Mouse (Mus musculus): ENCODE measurements at regions not wholly inside any gene's neighbourhood (a gene's known extent, or its start where the extent isn't known, plus 50 kb on each side); places are given as distances from the start of the nearest gene placed in this dataset.

DNA sequence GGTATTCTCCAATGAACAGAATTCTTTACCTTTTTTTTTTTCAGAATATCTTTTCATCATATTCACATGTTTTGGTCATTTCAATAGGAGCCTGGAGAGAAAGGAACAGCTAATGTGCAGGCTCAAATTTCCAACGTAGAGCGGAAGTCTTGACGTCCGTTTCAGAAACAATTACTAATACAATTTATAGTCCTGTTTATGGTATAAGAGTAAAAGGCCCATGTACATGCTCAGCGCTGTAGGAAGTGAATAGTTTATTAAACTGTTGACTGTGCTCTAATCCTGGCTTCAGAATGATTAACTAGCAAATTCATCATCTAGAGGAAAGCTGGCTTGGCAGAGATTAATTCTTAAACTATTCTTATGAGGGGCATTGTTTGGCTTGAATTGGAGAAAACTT, 142.1 kb downstream of the Pik3r1 start:
- DNase-seq (ENCODE audit: extremely low spot score in 1 of 2, low spot score in 1 of 2) = no peak

DNA sequence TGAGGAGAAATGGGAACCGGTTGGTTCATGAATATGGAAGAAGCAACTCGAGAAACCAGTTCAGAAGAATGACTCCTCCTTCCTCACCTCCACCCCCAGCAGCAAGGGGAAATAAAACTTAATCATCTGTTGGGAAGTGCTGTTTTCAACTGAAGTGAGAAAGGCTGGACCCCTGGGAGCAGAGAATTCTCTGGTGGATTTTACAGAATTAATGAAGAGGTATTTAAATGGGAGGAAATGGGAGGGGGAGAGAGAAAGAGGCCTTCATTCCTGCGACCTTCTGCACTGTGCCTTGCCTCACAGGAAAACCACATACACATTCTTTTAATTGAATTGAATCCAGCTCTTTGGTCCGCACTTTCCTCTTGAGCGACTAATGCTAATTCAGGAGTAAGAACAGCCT, 143.8 kb downstream of the Pik3r1 start:
- DNase-seq (ENCODE audit: extremely low spot score in 1 of 2, low spot score in 1 of 2) = no peak

DNA sequence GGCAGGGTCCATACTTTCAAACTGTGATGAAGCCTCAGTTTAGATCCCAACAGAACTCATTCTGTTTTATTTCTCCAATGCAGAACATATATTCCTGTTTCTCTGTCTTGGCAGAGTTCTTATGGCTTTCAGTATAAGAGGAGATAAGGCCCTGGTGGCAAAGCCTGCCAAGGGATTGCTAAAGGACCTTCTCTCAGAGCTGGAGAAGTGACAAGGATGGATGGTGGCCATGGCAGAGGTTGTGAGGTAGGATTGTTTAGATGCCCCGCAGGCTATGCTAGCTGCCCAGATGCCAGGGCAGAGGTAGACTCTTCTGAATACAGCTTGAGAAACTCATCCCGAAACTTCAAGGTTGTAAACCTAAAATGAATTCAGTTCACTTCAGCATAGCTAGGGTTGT, 145.4 kb downstream of the Pik3r1 start:
- DNase-seq (ENCODE audit: extremely low spot score in 1 of 2, low spot score in 1 of 2) = no peak

DNA sequence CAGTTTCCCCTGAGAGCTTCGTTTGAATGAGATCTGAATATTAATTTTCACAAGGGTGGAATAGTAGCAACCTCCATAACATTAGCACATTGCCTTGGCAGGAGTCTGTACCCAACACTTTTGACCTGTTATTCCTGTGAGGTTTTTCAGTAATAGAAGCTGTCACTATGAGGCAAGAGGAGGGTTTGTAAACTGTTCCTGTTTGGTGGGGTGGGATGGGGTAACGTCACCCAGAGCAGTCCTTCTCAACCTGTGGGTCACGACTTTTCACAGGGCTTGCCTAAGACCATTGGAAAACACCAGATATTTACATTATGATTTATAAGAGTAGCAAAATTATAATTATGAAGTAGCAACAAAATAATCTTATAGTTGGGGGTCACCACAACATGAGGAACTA, 147.4 kb downstream of the Pik3r1 start:
- no peak for DNase-seq (ENCODE audit: extremely low spot score in 1 of 2, low spot score in 1 of 2)

DNA sequence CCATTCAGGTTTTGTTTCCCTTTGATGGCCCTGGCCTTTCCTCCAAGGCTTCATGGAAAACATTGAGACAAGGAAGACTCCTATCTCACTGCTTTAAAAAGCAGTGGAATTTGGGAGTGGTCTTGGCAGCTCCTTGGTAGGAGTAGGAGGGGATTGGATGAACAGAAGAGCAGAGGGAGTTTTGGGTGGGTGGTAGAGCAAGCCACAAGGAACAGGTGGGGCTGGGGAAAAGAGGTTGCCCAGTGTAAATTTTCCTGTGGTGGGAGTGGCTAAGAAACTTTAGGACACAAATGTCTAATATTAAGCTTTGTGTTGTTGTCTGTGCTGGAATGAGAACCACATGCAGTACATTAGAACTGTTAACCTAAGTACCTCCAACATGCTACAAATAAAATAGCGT, 148.9 kb downstream of the Pik3r1 start:
- DNase-seq (ENCODE audit: extremely low spot score in 1 of 2, low spot score in 1 of 2) = no peak

DNA sequence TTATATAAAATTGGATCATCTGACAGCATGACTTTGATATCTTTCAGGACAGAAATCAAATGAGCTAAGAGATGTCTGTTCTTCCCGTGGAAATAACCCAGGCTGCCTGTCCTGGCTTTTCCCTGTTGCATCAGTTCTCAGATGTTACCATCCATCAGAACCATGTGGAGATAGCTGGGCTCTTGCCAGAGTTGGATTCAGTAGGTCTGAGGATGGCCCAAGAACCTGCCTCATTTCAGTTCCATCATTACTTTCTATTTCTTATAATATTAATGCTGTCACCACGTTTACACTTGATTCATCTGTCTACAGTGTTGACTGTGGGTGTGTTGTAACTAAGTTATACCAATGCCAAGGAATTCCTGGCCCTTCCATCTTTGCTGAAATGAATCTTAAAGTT, 155.2 kb downstream of the Pik3r1 start:
- DNase-seq (ENCODE audit: extremely low spot score in 1 of 2, low spot score in 1 of 2) = no peak

DNA sequence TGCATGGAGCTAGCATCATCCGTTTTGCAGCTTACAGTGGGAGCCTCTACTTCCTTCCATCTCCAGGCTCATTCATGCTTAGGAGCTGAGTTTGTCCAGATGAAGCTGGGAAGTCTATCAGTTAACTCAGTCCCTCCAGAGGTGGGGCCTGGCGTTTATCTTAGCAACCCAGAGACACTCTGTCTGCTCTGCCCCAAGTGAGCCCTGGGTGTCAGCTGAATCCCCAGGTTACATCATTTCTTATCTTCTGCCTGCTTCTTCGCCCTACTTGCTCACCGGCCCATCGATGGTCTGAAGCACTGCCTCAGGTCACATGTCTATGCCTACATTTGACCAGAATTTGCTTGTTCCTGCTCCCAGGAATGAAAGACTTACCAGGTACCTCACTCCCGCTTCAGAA, 156.3 kb downstream of the Pik3r1 start:
- no peak for DNase-seq (ENCODE audit: extremely low spot score in 1 of 2, low spot score in 1 of 2)

DNA sequence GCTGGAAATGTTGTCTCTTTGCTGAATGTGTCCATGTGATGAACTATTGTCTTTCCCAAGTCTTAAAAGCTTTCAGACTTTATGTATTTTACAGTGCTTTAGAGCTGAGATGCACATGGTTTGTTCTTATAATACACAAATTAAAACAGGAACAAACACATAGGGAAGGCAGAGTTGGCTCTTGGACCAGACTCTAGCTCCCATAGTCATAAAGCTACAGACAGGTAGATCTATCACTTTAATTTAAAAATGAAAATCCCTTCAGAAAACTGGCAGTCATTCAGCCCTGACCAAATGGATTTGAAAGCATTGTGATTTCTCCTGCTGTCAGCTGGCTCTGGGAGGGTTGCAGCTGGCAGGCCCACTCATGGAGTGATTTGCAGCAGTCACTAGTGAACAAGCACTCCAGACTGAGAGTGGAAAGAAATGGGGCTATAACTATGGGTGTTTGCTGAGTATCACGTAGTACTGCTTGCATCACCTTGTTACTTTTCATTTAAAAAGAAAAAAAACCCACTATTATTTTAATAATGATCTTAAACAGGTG, 161.8 kb downstream of the Pik3r1 start:
- no peak for DNase-seq (ENCODE audit: extremely low spot score in 1 of 2, low spot score in 1 of 2)

DNA sequence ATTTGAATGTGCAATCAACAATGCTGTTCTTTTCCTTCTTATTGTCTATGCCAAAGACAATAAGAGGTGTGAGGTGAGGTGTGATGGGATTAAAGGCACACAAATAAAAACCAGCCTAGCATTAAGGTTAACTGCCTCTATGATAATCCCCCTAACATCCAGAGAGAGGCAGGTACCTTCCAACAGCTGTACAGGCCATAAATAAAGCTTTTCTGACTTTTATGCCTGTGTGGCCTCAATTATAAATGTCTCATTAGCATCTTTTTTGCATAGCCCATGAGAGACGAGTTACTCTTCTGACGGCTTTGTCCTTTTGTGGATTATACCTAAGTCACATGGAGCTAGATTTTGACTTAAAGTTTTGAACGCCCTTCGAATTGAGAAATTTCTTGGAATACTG, 162.3 kb downstream of the Pik3r1 start:
- no peak for DNase-seq (ENCODE audit: extremely low spot score in 1 of 2, low spot score in 1 of 2)

DNA sequence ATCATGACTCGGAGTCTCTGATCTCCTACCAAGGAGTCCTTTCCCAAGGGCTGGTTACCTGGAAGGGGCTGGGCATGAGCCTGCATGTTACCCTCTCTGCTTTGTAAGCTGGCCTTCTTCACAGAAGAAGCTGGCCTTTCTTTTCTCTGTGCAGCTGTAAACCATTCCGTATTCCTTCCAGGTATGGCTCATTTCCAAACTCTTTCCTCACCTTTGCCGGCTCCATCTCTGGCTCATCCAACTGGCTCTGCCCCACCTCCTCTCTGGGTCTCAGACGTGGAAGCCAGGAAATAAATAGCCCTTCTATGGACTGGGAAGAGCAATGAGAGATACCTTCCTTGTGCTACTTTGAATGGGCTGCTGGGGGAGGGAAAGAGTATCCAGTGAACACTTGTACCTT, 163.0 kb downstream of the Pik3r1 start:
- DNase-seq (ENCODE audit: extremely low spot score in 1 of 2, low spot score in 1 of 2) = no peak

DNA sequence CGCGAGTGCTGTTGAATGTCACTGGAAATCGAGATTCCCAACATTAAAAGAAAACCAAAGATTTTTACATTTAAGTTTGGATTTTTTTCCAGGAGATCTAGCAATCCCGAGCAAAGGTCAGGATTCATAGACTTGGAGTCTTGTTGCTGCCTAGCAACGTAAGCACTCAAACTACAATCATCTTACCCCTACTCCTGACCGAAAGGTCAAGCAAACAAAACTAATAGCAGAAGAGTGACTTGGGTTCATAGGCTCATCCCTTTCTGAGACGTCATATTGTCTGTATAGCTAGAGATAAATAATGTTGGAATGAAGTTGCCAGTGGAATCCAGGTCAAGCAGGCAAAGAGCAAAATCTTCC, 169.9 kb downstream of the Pik3r1 start:
- DNase-seq (ENCODE audit: extremely low spot score in 1 of 2, low spot score in 1 of 2) = no peak

DNA sequence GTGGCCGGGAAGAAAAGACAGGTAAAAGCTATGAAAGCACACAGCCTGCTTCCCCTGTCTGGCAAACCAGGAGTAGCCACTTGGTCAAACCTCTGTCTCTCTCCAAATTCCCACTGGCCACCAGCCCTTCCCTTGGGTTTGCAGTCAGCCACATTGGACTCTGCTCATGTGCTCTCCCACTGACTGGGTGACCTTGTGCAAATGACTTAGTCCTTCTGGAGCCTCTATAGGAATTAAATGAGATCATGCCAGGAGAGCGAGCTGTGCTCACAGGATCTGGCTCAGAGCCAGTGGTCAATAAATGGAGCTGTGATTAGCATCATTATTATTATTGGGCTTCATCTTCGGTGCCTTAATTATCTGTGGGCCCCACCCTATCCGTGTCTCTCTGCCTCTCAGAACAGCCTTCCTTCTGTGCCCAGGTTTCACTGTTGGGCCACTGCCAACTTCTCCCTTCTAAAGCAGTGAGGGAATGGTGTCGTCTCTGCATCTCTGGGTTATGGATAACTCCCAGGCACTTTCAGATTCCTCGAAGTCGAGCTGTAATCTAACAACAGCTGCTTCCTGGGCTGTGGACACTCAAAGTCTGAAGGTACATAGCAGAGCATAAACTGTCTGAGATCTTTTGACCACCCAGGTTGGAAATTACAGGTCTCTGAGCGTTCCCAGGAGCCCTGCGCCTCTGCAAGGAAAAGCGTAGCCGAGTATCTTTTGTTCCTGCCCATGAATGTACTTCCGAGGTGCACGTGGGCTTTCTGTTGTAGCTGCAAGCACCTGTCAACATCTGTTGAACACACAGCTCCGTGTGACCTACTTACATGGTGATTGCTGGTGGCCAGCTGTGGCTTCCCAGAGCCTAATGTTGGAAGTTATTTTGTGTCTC, 170.5 kb downstream of the Pik3r1 start:
- DNase-seq (ENCODE audit: extremely low spot score in 1 of 2, low spot score in 1 of 2) = no peak

DNA sequence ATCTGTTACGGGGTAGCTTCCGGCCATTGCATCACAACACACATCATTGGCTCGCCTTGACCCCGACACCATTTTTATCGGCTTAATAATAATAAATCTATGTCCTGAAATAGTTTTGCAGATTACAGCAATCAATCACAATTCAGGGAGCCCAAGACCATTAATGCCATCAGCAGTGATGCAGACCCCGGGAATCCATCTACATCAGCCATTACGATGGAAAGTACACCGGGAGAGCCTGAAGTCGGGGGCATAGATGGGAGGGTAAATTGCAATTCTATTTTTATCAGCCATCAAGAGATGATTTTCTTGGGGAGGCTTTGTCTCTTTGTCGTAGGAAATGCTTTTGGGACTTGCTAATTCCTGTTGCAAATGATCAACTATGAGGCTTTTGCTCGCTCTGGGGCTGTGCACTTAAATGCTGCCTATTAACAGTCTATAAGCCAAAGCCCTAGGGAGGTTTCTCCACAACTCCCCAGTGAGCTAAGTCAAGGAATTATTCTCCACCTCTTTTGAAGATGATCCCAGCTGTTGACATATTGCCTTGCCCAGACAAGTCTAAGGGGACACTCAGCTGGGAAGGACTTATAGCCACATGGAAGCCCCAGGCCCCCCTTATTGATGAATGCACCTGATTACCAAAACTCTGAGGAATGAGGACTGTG, 173.4 kb downstream of the Pik3r1 start:
- DNase-seq (ENCODE audit: extremely low spot score in 1 of 2, low spot score in 1 of 2) = no peak

DNA sequence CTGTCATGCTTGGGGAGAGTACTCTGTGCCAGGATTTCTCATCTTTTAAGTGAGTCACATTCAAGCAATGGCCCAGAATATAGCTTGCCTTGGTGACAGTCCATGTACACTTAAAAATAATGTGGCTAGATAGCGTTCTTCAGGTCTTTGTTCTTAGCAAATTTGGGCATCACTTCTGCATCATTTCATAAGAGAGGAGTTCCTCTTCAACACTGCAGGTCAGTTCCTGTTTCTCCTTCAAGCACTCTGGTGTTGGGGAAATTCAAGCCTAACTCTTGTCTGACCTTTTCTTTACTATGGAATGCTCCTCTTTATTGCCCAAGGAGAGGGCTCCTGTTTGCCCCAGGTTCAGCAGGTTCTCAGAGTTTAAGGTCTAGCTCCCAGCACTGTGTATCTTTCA, 175.7 kb downstream of the Pik3r1 start:
- no peak for DNase-seq (ENCODE audit: extremely low spot score in 1 of 2, low spot score in 1 of 2)

DNA sequence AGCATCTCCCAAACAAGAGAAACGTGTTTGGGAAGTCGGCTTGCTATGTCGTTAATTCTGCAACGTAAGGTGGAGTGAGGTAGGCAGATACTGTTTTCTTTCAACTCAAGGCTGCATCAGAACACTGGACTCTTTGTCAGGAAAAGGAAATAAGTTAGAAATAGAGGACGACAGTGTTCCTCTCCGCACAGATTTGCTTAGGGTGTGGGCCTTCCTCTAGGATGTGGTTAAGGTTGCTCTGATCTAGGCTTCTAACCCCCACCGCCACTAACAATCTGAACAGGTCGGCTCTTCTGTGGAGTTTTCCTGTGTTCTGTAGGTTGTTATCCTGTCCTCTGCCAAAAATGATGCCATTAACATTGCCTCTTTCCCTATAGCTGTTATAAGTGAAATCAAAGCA, 179.1 kb downstream of the Pik3r1 start:
- no peak for DNase-seq (ENCODE audit: extremely low spot score in 1 of 2, low spot score in 1 of 2)

DNA sequence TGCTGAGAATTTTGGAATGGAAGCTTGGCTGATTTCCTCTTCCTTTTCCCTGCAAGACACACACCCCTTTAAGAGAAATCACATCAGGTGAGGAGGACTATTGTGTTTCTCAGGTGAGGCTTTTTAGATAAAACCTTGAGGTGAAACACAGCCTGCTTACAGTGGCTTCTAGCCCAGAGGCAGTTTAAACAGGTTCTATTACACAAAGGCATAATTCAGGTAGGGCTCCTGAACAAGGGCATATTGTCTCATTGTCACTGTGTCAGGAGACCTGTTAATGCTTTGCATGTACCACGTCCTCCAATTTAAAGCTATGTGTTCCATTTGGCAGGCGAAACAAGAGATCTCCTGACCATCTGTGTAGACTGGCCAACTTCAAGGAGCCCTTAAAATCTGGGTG, 181.2 kb downstream of the Pik3r1 start:
- no peak for DNase-seq (ENCODE audit: extremely low spot score in 1 of 2, low spot score in 1 of 2)

DNA sequence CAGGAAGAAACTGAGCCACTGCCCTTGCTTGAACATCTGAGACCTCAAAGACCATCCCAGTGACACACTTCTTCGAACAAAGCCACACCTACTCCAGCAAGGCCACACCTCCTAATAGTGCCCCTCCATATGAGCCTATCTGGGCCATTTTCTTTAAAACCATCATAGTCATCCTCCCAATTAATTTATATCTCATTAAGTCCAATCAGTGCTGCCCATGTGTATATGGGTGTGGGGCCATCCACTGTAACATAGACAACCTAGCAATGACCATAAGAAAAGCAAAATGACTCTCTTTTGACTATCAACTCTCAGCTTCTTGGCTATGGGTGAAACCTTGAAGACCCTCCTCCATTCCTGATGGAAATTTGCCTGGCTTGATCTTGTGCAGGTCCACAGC, 191.5 kb downstream of the Pik3r1 start:
- no peak for DNase-seq (ENCODE audit: extremely low spot score in 1 of 2, low spot score in 1 of 2)

DNA sequence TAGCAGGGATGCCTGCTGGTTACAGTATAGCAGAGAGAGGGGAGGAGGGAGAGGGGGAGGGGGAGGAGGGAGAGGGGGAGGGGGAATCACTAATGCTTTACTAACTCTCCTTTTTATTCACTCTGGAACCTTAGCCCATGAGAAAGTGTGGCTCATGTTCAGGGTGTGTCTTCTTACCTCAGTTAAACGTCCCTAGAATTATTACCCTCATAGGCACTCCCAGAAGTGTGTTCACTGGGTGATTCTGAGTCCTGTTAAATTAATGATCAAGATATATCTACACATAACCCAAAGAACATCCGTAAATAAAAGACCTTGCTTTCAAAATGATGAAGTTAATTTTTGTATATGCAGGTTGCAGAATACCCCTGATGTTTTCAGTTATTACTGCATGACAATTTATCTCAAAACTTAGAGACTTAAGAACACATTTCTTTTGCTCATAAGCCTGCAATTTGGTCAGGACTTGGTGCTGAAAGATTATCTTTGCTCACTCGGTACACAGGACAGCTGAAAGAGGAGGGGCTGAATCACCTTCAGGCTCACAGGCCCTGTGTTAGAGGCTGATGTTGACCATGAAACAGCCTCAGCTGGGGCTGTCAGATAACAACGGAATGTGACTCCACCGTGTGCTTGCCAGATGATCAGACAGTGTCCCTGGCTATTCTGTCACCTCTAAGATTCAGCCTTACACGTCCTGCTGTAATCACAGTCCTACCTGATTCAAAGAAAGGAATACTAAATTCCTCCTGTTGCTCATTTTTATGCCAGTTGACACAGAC, 195.0 kb downstream of the Pik3r1 start:
- DNase-seq (ENCODE audit: extremely low spot score in 1 of 2, low spot score in 1 of 2) = no peak

DNA sequence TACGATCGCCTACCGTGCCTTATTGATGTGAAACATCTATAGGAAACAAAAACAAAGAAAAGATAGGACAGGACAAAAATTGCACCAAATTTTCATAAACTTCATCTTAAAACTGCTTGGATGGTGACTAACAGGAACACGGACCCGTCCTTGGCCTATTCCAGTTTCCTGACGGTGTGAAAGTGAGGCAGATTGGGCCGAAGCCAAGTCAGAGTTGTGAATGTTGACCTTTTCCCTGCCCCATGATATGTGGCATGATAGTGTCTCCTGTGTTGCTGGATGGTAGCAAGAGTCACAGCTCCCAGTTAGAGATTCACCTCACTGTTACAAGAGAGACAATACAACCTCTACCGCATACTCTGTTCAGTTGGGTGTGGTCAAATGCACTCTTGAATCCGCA, 195.8 kb downstream of the Pik3r1 start:
- DNase-seq (ENCODE audit: extremely low spot score in 1 of 2, low spot score in 1 of 2) = no peak

DNA sequence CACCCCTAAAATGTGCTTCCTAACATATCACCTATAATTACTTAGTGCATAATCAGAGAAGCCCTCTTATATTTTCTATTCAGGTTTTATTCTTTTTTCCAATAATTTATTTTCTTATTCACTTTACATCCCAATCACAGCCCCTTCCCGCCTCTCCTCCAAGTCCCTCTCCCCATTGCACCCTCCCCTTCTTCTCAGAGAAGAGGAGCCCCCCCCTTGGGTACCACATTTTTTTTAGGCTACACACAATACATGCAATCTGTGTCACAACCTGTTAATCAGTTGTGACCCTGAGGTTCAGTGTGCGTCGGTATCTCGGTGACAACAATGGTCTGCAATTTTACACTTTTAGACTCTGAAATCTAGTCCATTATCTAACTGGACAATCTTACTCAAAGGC, 198.0 kb downstream of the Pik3r1 start:
- DNase-seq (ENCODE audit: extremely low spot score in 1 of 2, low spot score in 1 of 2) = no peak

DNA sequence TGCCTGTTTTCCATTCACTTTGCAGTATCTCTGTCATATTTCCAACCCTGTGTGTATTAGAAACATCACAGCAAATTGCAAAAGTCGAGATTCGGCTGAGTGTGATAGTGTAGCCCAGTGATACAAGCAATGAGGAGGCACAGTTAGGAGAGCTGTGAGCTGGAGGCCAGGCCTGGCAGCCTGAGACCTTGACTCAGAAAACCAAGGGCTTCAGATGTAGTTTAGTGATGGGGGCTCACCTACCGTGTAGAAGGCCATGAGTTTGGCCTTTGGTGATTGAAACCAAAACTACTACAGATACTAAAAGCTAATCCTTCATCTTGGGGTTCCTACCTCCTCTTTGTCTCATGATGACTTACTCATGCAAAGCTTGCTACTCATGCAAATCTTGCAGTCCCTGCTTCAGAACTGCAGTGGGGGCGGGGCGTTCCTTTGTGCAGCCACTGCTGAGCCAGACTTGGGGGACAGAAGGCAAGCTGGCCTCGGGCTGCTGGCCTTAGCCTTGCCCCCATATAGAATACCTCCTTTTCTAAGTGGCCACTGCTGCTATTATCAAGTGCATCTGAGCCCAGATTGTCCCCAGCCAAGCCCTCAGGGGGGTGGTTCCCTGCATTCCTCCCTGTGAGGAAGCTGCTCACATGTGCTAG, 198.9 kb downstream of the Pik3r1 start:
- DNase-seq (ENCODE audit: extremely low spot score in 1 of 2, low spot score in 1 of 2) = no peak
